Mouse (Mus musculus): Measurements from ENCODE around the gene Cct6b. TPM values are rescaled to one million over a fixed set of nuclear protein-coding genes. Genes with fewer than 3 reads are reported as not detected.
A peak's percentile ranks its signal among the peaks of the same experiment; 100 is the strongest.
"Not testable (repeated sequence)": the region's sequence is repeated elsewhere in the genome, so short reads cannot be mapped to it uniquely, and the experiment has no call there.

Cct6b gene
- polyA plus RNA-seq, 1 experiment from 2014 or later = 0.11 TPM

GRCm38 (mm10) chr11:82695930-82696329 is 68.2 kb downstream of the Cct6b start:
- no peak overlapping the region for H3K4me2 ChIP-seq (ENCODE audit: low read depth, low read length)
- DNase-seq (ENCODE audit: low spot score) (no peak), ATAC-seq (replicated peaks; ENCODE audit: insufficient number of reproducible peaks, low FRiP score, low TSS enrichment, low read depth) (no peak)
- H3K36me3 ChIP-seq (replicated peaks; ENCODE audit: control insufficient read depth, insufficient read depth, low read depth, low read length) = no peaks in the 10 kb centered on the region
- H3K4me1 ChIP-seq (ENCODE audit: control insufficient read depth, insufficient read depth, low read length) = no peaks in the 10 kb centered on the region
- H3K4me3 ChIP-seq (ENCODE audit: low read depth, low read length) = no peak overlapping the region
- 71% methylated on average over 7 of the region's 7 CpGs for WGBS
- no peaks in the 10 kb centered on the region for H3K9me3 ChIP-seq (replicated peaks; ENCODE audit: control insufficient read depth, low read length)
- H3K27me3 ChIP-seq (ENCODE audit: control insufficient read depth, insufficient read depth, low read length) = no peaks in the 10 kb centered on the region
- H3K9ac ChIP-seq (replicated peaks; ENCODE audit: low read length) = no peak overlapping the region
- H3K27ac ChIP-seq (replicated peaks; ENCODE audit: low read depth, low read length) = no peak overlapping the region

GRCm38 (mm10) chr11:82694947-82695346 is 69.2 kb downstream of the Cct6b start:
- H3K4me1 ChIP-seq (ENCODE audit: control insufficient read depth, insufficient read depth, low read length); H3K9me3 ChIP-seq (replicated peaks; ENCODE audit: control insufficient read depth, low read length); H3K27me3 ChIP-seq (ENCODE audit: control insufficient read depth, insufficient read depth, low read length); H3K9ac ChIP-seq (replicated peaks; ENCODE audit: low read length); H3K4me2 ChIP-seq (ENCODE audit: low read depth, low read length); DNase-seq (ENCODE audit: low spot score); H3K36me3 ChIP-seq (replicated peaks; ENCODE audit: control insufficient read depth, insufficient read depth, low read depth, low read length); ATAC-seq (replicated peaks; ENCODE audit: insufficient number of reproducible peaks, low FRiP score, low TSS enrichment, low read depth); H3K27ac ChIP-seq (replicated peaks; ENCODE audit: low read depth, low read length); H3K4me3 ChIP-seq (ENCODE audit: low read depth, low read length): not testable (repeated sequence)

- no peaks in the 10 kb centered on the region for H3K9me3 ChIP-seq (replicated peaks; ENCODE audit: control insufficient read depth, low read length)
- H3K4me3 ChIP-seq (ENCODE audit: low read depth, low read length) = no peak overlapping the region
- ATAC-seq (replicated peaks; ENCODE audit: insufficient number of reproducible peaks, low FRiP score, low TSS enrichment, low read depth) (no peak), DNase-seq (ENCODE audit: low spot score) (peak; percentile 74)
- 55% methylated on average over 6 of the region's 6 CpGs for WGBS
- no peaks in the 10 kb centered on the region for H3K27me3 ChIP-seq (ENCODE audit: control insufficient read depth, insufficient read depth, low read length)
- peak overlapping the region; percentile 53; the same call in 1 of the 2 replicates for H3K27ac ChIP-seq (replicated peaks; ENCODE audit: low read depth, low read length)
- no peaks in the 10 kb centered on the region for H3K4me1 ChIP-seq (ENCODE audit: control insufficient read depth, insufficient read depth, low read length)
- H3K4me2 ChIP-seq (ENCODE audit: low read depth, low read length) = no peak overlapping the region
- H3K9ac ChIP-seq (replicated peaks; ENCODE audit: low read length) = no peak overlapping the region
- H3K36me3 ChIP-seq (replicated peaks; ENCODE audit: control insufficient read depth, insufficient read depth, low read depth, low read length) = no peaks in the 10 kb centered on the region
These were observed 71.5 kb downstream of the Cct6b start for GRCm38 (mm10) chr11:82692668-82693067.

GRCm38 (mm10) chr11:82690476-82690875 is 73.6 kb downstream of the Cct6b start:
- no peaks in the 10 kb centered on the region for H3K9me3 ChIP-seq (replicated peaks; ENCODE audit: control insufficient read depth, low read length)
- WGBS = 52% methylated on average over 5 of the region's 5 CpGs
- H3K4me1 ChIP-seq (ENCODE audit: control insufficient read depth, insufficient read depth, low read length) = no peaks in the 10 kb centered on the region
- ATAC-seq (replicated peaks; ENCODE audit: insufficient number of reproducible peaks, low FRiP score, low TSS enrichment, low read depth) = no peak
- H3K4me2 ChIP-seq (ENCODE audit: low read depth, low read length) = no peak overlapping the region
- H3K9ac ChIP-seq (replicated peaks; ENCODE audit: low read length) = no peak overlapping the region
- H3K27me3 ChIP-seq (ENCODE audit: control insufficient read depth, insufficient read depth, low read length) = no peaks in the 10 kb centered on the region
- H3K36me3 ChIP-seq (replicated peaks; ENCODE audit: control insufficient read depth, insufficient read depth, low read depth, low read length) = no peaks in the 10 kb centered on the region
- DNase-seq (ENCODE audit: low spot score) = no peak
- H3K27ac ChIP-seq (replicated peaks; ENCODE audit: low read depth, low read length) = no peak overlapping the region
- no peak overlapping the region for H3K4me3 ChIP-seq (ENCODE audit: low read depth, low read length)

- H3K4me1 ChIP-seq (ENCODE audit: control insufficient read depth, insufficient read depth, low read length) = no peaks in the 10 kb centered on the region
- no peaks in the 10 kb centered on the region for H3K9me3 ChIP-seq (replicated peaks; ENCODE audit: control insufficient read depth, low read length)
- no peak overlapping the region for H3K4me3 ChIP-seq (ENCODE audit: low read depth, low read length)
- no peak overlapping the region for H3K9ac ChIP-seq (replicated peaks; ENCODE audit: low read length)
- DNase-seq (ENCODE audit: low spot score) (no peak), ATAC-seq (replicated peaks; ENCODE audit: insufficient number of reproducible peaks, low FRiP score, low TSS enrichment, low read depth) (no peak)
- H3K4me2 ChIP-seq (ENCODE audit: low read depth, low read length) = no peak overlapping the region
- H3K27me3 ChIP-seq (ENCODE audit: control insufficient read depth, insufficient read depth, low read length) = no peaks in the 10 kb centered on the region
- no peaks in the 10 kb centered on the region for H3K36me3 ChIP-seq (replicated peaks; ENCODE audit: control insufficient read depth, insufficient read depth, low read depth, low read length)
- H3K27ac ChIP-seq (replicated peaks; ENCODE audit: low read depth, low read length) = no peak overlapping the region
These were observed 76.5 kb downstream of the Cct6b start for GRCm38 (mm10) chr11:82687668-82688067.

- WGBS = 81% methylated on average over 6 of the region's 6 CpGs
- DNase-seq (ENCODE audit: low spot score) = peak; percentile 43
- Histone ChIP-seq H3K36me3 (replicated peaks; ENCODE audit: control insufficient read depth, insufficient read depth, low read depth, low read length) (no peaks in the 10 kb centered on the region), H3K4me1 (ENCODE audit: control insufficient read depth, insufficient read depth, low read length) (no peaks in the 10 kb centered on the region), H3K27ac (replicated peaks; ENCODE audit: low read depth, low read length) (no peak overlapping the region), H3K9me3 (replicated peaks; ENCODE audit: control insufficient read depth, low read length) (no peaks in the 10 kb centered on the region), H3K27me3 (ENCODE audit: control insufficient read depth, insufficient read depth, low read length) (no peaks in the 10 kb centered on the region), H3K4me2 (ENCODE audit: low read depth, low read length) (no peak overlapping the region), H3K4me3 (ENCODE audit: low read depth, low read length) (no peak overlapping the region), H3K9ac (replicated peaks; ENCODE audit: low read length) (no peak overlapping the region)
- no peak for ATAC-seq (replicated peaks; ENCODE audit: insufficient number of reproducible peaks, low FRiP score, low TSS enrichment, low read depth)
These were observed 79.4 kb downstream of the Cct6b start for GRCm38 (mm10) chr11:82684676-82685075.

GRCm38 (mm10) chr11:82683765-82684505 is 80.2 kb downstream of the Cct6b start:
- Histone ChIP-seq H3K27ac (replicated peaks; ENCODE audit: low read depth, low read length) (no peak overlapping the region), H3K4me2 (ENCODE audit: low read depth, low read length) (no peak overlapping the region), H3K9ac (replicated peaks; ENCODE audit: low read length) (no peak overlapping the region), H3K4me1 (ENCODE audit: control insufficient read depth, insufficient read depth, low read length) (no peaks in the 10 kb centered on the region), H3K36me3 (replicated peaks; ENCODE audit: control insufficient read depth, insufficient read depth, low read depth, low read length) (no peaks in the 10 kb centered on the region), H3K9me3 (replicated peaks; ENCODE audit: control insufficient read depth, low read length) (no peaks in the 10 kb centered on the region), H3K4me3 (ENCODE audit: low read depth, low read length) (no peak overlapping the region), H3K27me3 (ENCODE audit: control insufficient read depth, insufficient read depth, low read length) (no peaks in the 10 kb centered on the region)
- ATAC-seq (replicated peaks; ENCODE audit: insufficient number of reproducible peaks, low FRiP score, low TSS enrichment, low read depth) (peak; percentile 70; the same call in 1 of the 2 replicates), DNase-seq (ENCODE audit: low spot score) (no peak)
- 53% methylated on average over 12 of the region's 12 CpGs for WGBS

- Histone ChIP-seq H3K36me3 (replicated peaks; ENCODE audit: control insufficient read depth, insufficient read depth, low read depth, low read length) (no peaks in the 10 kb centered on the region), H3K4me3 (ENCODE audit: low read depth, low read length) (no peak overlapping the region), H3K4me1 (ENCODE audit: control insufficient read depth, insufficient read depth, low read length) (no peaks in the 10 kb centered on the region), H3K9me3 (replicated peaks; ENCODE audit: control insufficient read depth, low read length) (no peaks in the 10 kb centered on the region), H3K9ac (replicated peaks; ENCODE audit: low read length) (no peak overlapping the region), H3K27ac (replicated peaks; ENCODE audit: low read depth, low read length) (no peak overlapping the region), H3K27me3 (ENCODE audit: control insufficient read depth, insufficient read depth, low read length) (no peaks in the 10 kb centered on the region), H3K4me2 (ENCODE audit: low read depth, low read length) (no peak overlapping the region)
- ATAC-seq (replicated peaks; ENCODE audit: insufficient number of reproducible peaks, low FRiP score, low TSS enrichment, low read depth) = no peak
- 83% methylated on average over 12 of the region's 12 CpGs for WGBS
- no peak for DNase-seq (ENCODE audit: low spot score)
These were observed 85.6 kb downstream of the Cct6b start for GRCm38 (mm10) chr11:82678561-82678960.
